Mouse (Mus musculus) gastrocnemius, postnatal 10 days (tissue): Measurements from ENCODE around the gene Gm13090. TPM values are rescaled to one million over a fixed set of nuclear protein-coding genes. Genes with fewer than 3 reads are reported as not detected.

Experiments
- DNase-seq: peaks from one replicate; pipeline ENCODE4 v3.0.0; 2021; ENCODE audit warnings: mixed read lengths
- long read RNA-seq, 2 experiments: library from polyadenylated mRNA; stranded (forward); transcript quantifications; one replicate each; pipeline ENCODE4 v2.0.0; 2021
- total RNA-seq, 2 experiments: library from RNA; stranded (reverse); gene quantifications; 2 replicates each; pipeline ENCODE4 v1.2.3; 2021

The Gm13090 gene
- total RNA-seq, result not detected
- long read RNA-seq, experiment 1, result 0 reads
- long read RNA-seq, experiment 2, result 0 reads

GRCm38 (mm10) chr4:151089270-151089669, at the start of gene Gm13090:
Gene Gm13090, plus strand, starts transcription at chr4:151089570.
- no peak for DNase-seq

GRCm38 (mm10) chr4:151041506-151041905, 47.9 kb upstream of the Gm13090 start:
- DNase-seq, result no peak

GRCm38 (mm10) chr4:151043281-151043680, 46.1 kb upstream of the Gm13090 start:
- DNase-seq, result no peak

- DNase-seq, result peak; percentile 99
Observed at GRCm38 (mm10) chr4:151044037-151044943, 45.1 kb upstream of the Gm13090 start, which contains the start of gene Per3. Gene Per3, minus strand, starts transcription at chr4:151044665.

- DNase-seq, result no peak
Observed at GRCm38 (mm10) chr4:151044944-151045570, 44.3 kb upstream of the Gm13090 start.

- DNase-seq, result no peak
Observed at GRCm38 (mm10) chr4:151046524-151046923, 42.8 kb upstream of the Gm13090 start.

- DNase-seq, result no peak
Observed at GRCm38 (mm10) chr4:151051162-151051561, 38.2 kb upstream of the Gm13090 start.

GRCm38 (mm10) chr4:151057347-151058321, 31.7 kb upstream of the Gm13090 start, which contains the start of gene Vamp3:
Gene Vamp3, minus strand, starts transcription at chr4:151057963.
- DNase-seq, result peak; percentile 99

- DNase-seq, result no peak
Observed at GRCm38 (mm10) chr4:151058634-151059033, 30.7 kb upstream of the Gm13090 start.

- DNase-seq, result no peak
Observed at GRCm38 (mm10) chr4:151059566-151059965, 29.8 kb upstream of the Gm13090 start.

GRCm38 (mm10) chr4:151068751-151069150, 20.6 kb upstream of the Gm13090 start:
- DNase-seq, result no peak

- no peak for DNase-seq
Observed at GRCm38 (mm10) chr4:151070962-151071361, 18.4 kb upstream of the Gm13090 start.

- DNase-seq, result peak; percentile 78
Observed at GRCm38 (mm10) chr4:151073108-151073744, 16.1 kb upstream of the Gm13090 start.

GRCm38 (mm10) chr4:151074817-151075216, 14.6 kb upstream of the Gm13090 start:
- no peak for DNase-seq

- no peak for DNase-seq
Observed at GRCm38 (mm10) chr4:151081355-151081754, 8.0 kb upstream of the Gm13090 start.

GRCm38 (mm10) chr4:151081977-151082376, 7.4 kb upstream of the Gm13090 start:
- DNase-seq, result no peak

- no peak for DNase-seq
Observed at GRCm38 (mm10) chr4:151083027-151083426, 6.3 kb upstream of the Gm13090 start.

- DNase-seq, result no peak
Observed at GRCm38 (mm10) chr4:151087358-151087757, 2.0 kb upstream of the Gm13090 start.

- DNase-seq, result no peak
Observed at GRCm38 (mm10) chr4:151088819-151089218, 551 bp upstream of the Gm13090 start.

- peak; percentile 45 for DNase-seq
Observed at GRCm38 (mm10) chr4:151095207-151095606, 5.8 kb downstream of the Gm13090 start.

GRCm38 (mm10) chr4:151096334-151097103, 7.1 kb downstream of the Gm13090 start:
- no peak for DNase-seq
